Mouse (Mus musculus): ENCODE results near the gene Tmem251.

- TF ChIP-seq TAL1 (IDR thresholded peaks at IDR 0.05; ENCODE audit: low read length) (no peak), GATA1 (IDR thresholded peaks at IDR 0.05; ENCODE audit: low read length) (no peak)
Observed at GRCm38 (mm10) chr12:102785593-102785985, 42.0 kb downstream of the Tmem251 start.
